Mouse (Mus musculus): ENCODE results near the gene Htr1f. TPM values are rescaled to one million over a fixed set of nuclear protein-coding genes. Genes with fewer than 3 reads are reported as not detected.

The Htr1f gene
- polyA plus RNA-seq, 1 experiment from 2014 or later: not detected

GRCm38 (mm10) chr16:65022364-65022763 is 83.3 kb downstream of the Htr1f start:
- H3K4me2 ChIP-seq: no peak overlapping the region
- H3K27ac ChIP-seq (ENCODE audit: poor library complexity, severe bottlenecking): no peak overlapping the region
- 65% methylated on average over 3 of the region's 3 CpGs for WGBS
- H3K9ac ChIP-seq: no peak overlapping the region
- no peaks in the 10 kb centered on the region for H3K27me3 ChIP-seq (replicated peaks)
- H3K4me3 ChIP-seq: no peak overlapping the region
- peaks cover 5% of the 10 kb centered on the region for H3K9me3 ChIP-seq (replicated peaks)
- no peaks in the 10 kb centered on the region for H3K4me1 ChIP-seq (replicated peaks)
- no peak for ATAC-seq (ENCODE audit: insufficient number of reproducible peaks, low FRiP score)
- H3K36me3 ChIP-seq: no peaks in the 10 kb centered on the region

DNA sequence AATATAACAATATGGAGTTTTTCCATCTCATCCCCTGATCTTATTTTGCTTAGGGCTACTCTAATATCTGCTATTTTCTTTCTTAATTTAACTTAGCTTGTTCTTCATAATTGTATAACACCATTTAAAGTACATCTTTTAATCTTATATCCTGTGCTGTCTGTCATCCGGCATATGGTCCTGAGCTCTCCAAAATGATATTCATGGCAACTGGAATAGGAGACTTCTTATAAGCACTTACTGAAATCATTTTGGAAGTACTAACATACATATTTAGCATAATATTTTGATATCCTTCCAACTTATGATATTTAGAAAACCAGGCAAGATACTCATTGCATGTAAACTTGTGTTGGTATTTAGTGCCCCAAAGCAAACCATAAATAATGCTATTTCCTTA is 86.9 kb downstream of the Htr1f start:
- H3K9ac ChIP-seq: no peak overlapping the region
- H3K27me3 ChIP-seq (replicated peaks): no peaks in the 10 kb centered on the region
- H3K4me1 ChIP-seq (replicated peaks): no peaks in the 10 kb centered on the region
- H3K36me3 ChIP-seq: no peaks in the 10 kb centered on the region
- no peak for ATAC-seq (ENCODE audit: insufficient number of reproducible peaks, low FRiP score)
- H3K4me2 ChIP-seq: no peak overlapping the region
- WGBS: 85% methylated on average over 1 of the region's 1 CpGs
- H3K27ac ChIP-seq (ENCODE audit: poor library complexity, severe bottlenecking): no peak overlapping the region
- peaks cover 5% of the 10 kb centered on the region for H3K9me3 ChIP-seq (replicated peaks)
- no peak overlapping the region for H3K4me3 ChIP-seq

GRCm38 (mm10) chr16:65018134-65018533 is 87.5 kb downstream of the Htr1f start:
- Histone ChIP-seq H3K4me1 (replicated peaks) (no peaks in the 10 kb centered on the region), H3K4me3 (no peak overlapping the region), H3K36me3 (no peaks in the 10 kb centered on the region), H3K27me3 (replicated peaks) (no peaks in the 10 kb centered on the region), H3K27ac (ENCODE audit: poor library complexity, severe bottlenecking) (no peak overlapping the region), H3K9me3 (replicated peaks) (peaks cover 3% of the 10 kb centered on the region), H3K9ac (no peak overlapping the region), H3K4me2 (no peak overlapping the region)
- 67% methylated on average over 7 of the region's 7 CpGs for WGBS
- no peak for ATAC-seq (ENCODE audit: insufficient number of reproducible peaks, low FRiP score)

GRCm38 (mm10) chr16:65017566-65017965 is 88.1 kb downstream of the Htr1f start:
- no peak for ATAC-seq (ENCODE audit: insufficient number of reproducible peaks, low FRiP score)
- H3K4me2 ChIP-seq: no peak overlapping the region
- H3K27ac ChIP-seq (ENCODE audit: poor library complexity, severe bottlenecking): no peak overlapping the region
- H3K4me1 ChIP-seq (replicated peaks): no peaks in the 10 kb centered on the region
- no peaks in the 10 kb centered on the region for H3K36me3 ChIP-seq
- H3K9ac ChIP-seq: no peak overlapping the region
- H3K27me3 ChIP-seq (replicated peaks): no peaks in the 10 kb centered on the region
- no peak overlapping the region for H3K4me3 ChIP-seq
- WGBS: 64% methylated on average over 1 of the region's 1 CpGs
- H3K9me3 ChIP-seq (replicated peaks): no peaks in the 10 kb centered on the region; the same call in 1 of the 2 replicates

GRCm38 (mm10) chr16:65015241-65015640 is 90.4 kb downstream of the Htr1f start:
- H3K9me3 ChIP-seq (replicated peaks): no peaks in the 10 kb centered on the region
- 78% methylated on average over 4 of the region's 4 CpGs for WGBS
- no peak overlapping the region for H3K27ac ChIP-seq (ENCODE audit: poor library complexity, severe bottlenecking)
- H3K36me3 ChIP-seq: no peaks in the 10 kb centered on the region
- ATAC-seq (ENCODE audit: insufficient number of reproducible peaks, low FRiP score): no peak
- H3K4me3 ChIP-seq: no peak overlapping the region
- no peaks in the 10 kb centered on the region for H3K27me3 ChIP-seq (replicated peaks)
- no peak overlapping the region for H3K9ac ChIP-seq
- H3K4me1 ChIP-seq (replicated peaks): no peaks in the 10 kb centered on the region
- H3K4me2 ChIP-seq: no peak overlapping the region

GRCm38 (mm10) chr16:65001993-65002821 is 103.4 kb downstream of the Htr1f start:
- 61% methylated on average over 6 of the region's 6 CpGs for whole genome bisulfite sequencing
- Histone ChIP-seq H3K9me3 (replicated peaks) (peaks cover 4% of the 10 kb centered on the region; the same call in 1 of the 2 replicates), H3K9ac (no peak overlapping the region), H3K27ac (ENCODE audit: poor library complexity, severe bottlenecking) (no peak overlapping the region), H3K36me3 (no peaks in the 10 kb centered on the region), H3K27me3 (replicated peaks) (no peaks in the 10 kb centered on the region), H3K4me1 (replicated peaks) (no peaks in the 10 kb centered on the region), H3K4me3 (no peak overlapping the region), H3K4me2 (no peak overlapping the region)
- no peak for ATAC-seq (ENCODE audit: insufficient number of reproducible peaks, low FRiP score)

GRCm38 (mm10) chr16:64989279-64989800 is 116.3 kb downstream of the Htr1f start:
- H3K9me3 ChIP-seq (replicated peaks): no peaks in the 10 kb centered on the region
- H3K9ac ChIP-seq: no peak overlapping the region
- no peaks in the 10 kb centered on the region for H3K27me3 ChIP-seq (replicated peaks)
- H3K4me3 ChIP-seq: no peak overlapping the region
- no peak overlapping the region for H3K27ac ChIP-seq (ENCODE audit: poor library complexity, severe bottlenecking)
- H3K4me2 ChIP-seq: no peak overlapping the region
- WGBS: 62% methylated on average over 3 of the region's 3 CpGs
- H3K4me1 ChIP-seq (replicated peaks): no peaks in the 10 kb centered on the region
- no peaks in the 10 kb centered on the region for H3K36me3 ChIP-seq
- no peak for ATAC-seq (ENCODE audit: insufficient number of reproducible peaks, low FRiP score)

GRCm38 (mm10) chr16:64987564-64987963 is 118.1 kb downstream of the Htr1f start:
- no peak for ATAC-seq (ENCODE audit: insufficient number of reproducible peaks, low FRiP score)
- no peaks in the 10 kb centered on the region for H3K27me3 ChIP-seq (replicated peaks)
- no peak overlapping the region for H3K27ac ChIP-seq (ENCODE audit: poor library complexity, severe bottlenecking)
- no peak overlapping the region for H3K4me3 ChIP-seq
- no peaks in the 10 kb centered on the region for H3K36me3 ChIP-seq
- H3K9me3 ChIP-seq (replicated peaks): no peaks in the 10 kb centered on the region
- WGBS: 89% methylated on average over 6 of the region's 6 CpGs
- H3K4me2 ChIP-seq: no peak overlapping the region
- H3K9ac ChIP-seq: no peak overlapping the region
- no peaks in the 10 kb centered on the region for H3K4me1 ChIP-seq (replicated peaks)

DNA sequence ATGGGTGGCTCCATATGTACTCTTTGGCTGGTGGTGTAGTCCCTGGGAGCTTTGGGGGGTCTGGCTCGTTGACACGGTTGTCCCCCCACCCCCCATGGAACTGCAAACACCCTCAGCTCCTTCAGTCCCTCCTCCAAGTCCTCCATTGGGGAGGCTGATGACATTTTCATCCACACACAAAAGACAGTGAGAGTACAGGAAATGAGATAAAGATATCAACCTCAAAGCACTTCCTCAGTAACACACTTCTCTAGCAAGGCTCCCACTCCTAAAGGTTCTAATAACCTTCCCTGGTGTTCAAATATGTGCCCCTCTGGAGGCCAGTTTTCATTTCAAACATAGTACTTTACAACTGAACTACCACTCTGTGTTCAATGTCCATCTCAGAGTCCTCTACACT is 118.6 kb downstream of the Htr1f start:
- no peaks in the 10 kb centered on the region for H3K36me3 ChIP-seq
- no peak for ATAC-seq (ENCODE audit: insufficient number of reproducible peaks, low FRiP score)
- no peak overlapping the region for H3K9ac ChIP-seq
- no peaks in the 10 kb centered on the region for H3K27me3 ChIP-seq (replicated peaks)
- no peak overlapping the region for H3K4me3 ChIP-seq
- H3K9me3 ChIP-seq (replicated peaks): no peaks in the 10 kb centered on the region
- H3K27ac ChIP-seq (ENCODE audit: poor library complexity, severe bottlenecking): no peak overlapping the region
- 47% methylated on average over 2 of the region's 2 CpGs for WGBS
- no peak overlapping the region for H3K4me2 ChIP-seq
- H3K4me1 ChIP-seq (replicated peaks): no peaks in the 10 kb centered on the region

DNA sequence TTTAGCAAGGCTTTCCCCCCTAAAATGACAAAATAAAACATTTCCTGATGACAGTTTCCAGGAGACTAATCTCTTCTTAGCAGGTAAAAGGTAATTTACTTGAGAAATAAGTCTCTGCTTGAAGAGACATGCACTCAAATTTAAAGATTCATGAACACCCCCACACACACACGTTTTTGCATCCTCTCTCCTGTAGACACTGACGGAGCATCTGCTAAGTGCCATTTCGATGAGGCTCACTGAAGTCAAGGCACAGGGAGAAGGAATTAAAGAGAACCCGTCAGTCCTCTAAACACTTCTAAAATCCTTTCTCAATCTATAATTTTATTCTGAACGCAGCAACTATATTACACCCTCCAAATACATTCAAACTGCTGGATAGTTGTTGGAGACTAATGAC is 131.0 kb downstream of the Htr1f start:
- no peak overlapping the region for H3K4me3 ChIP-seq
- WGBS: 72% methylated on average over 5 of the region's 5 CpGs
- no peak overlapping the region for H3K27ac ChIP-seq (ENCODE audit: poor library complexity, severe bottlenecking)
- no peak overlapping the region for H3K9ac ChIP-seq
- H3K36me3 ChIP-seq: no peaks in the 10 kb centered on the region
- H3K27me3 ChIP-seq (replicated peaks): no peaks in the 10 kb centered on the region
- H3K4me2 ChIP-seq: no peak overlapping the region
- ATAC-seq (ENCODE audit: insufficient number of reproducible peaks, low FRiP score): no peak
- H3K4me1 ChIP-seq (replicated peaks): no peaks in the 10 kb centered on the region
- no peaks in the 10 kb centered on the region for H3K9me3 ChIP-seq (replicated peaks)

- Histone ChIP-seq H3K9ac (no peak overlapping the region), H3K27ac (ENCODE audit: poor library complexity, severe bottlenecking) (no peak overlapping the region), H3K9me3 (replicated peaks) (no peaks in the 10 kb centered on the region), H3K4me1 (replicated peaks) (no peaks in the 10 kb centered on the region), H3K27me3 (replicated peaks) (no peaks in the 10 kb centered on the region), H3K4me2 (no peak overlapping the region), H3K36me3 (no peaks in the 10 kb centered on the region), H3K4me3 (no peak overlapping the region)
- 72% methylated on average over 4 of the region's 4 CpGs for WGBS
- ATAC-seq (ENCODE audit: insufficient number of reproducible peaks, low FRiP score): no peak
Observed at GRCm38 (mm10) chr16:64973533-64974305, 131.9 kb downstream of the Htr1f start.
